Mouse (Mus musculus): ENCODE measurements around the gene Prr23a2.

Prr23a2 gene

DNA sequence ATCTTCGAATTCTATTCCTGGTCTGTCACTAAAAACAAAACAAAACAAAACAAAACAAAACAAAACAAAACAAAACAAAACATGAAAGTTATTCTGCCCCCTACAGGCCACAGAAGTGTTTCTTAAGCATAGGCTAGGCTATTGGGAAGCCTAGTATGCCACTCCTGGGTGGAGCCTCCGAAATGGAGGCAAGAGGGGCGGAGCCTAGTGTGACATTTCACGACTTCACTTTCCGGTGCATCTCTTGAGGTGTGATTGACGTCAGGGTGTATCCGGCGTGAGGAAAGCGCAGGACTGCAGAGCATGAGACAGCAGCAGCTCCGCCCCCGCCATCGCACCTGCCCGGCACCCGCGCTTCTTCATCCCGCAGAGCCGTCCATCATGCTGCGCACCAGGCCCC is at the start of gene Prr23a2:
Gene Prr23a2 (plus strand): TSS at position 285 of the 400 bp plus-strand sequence.
- 78% methylated on average over 18 of the region's 18 CpGs for WGBS

DNA sequence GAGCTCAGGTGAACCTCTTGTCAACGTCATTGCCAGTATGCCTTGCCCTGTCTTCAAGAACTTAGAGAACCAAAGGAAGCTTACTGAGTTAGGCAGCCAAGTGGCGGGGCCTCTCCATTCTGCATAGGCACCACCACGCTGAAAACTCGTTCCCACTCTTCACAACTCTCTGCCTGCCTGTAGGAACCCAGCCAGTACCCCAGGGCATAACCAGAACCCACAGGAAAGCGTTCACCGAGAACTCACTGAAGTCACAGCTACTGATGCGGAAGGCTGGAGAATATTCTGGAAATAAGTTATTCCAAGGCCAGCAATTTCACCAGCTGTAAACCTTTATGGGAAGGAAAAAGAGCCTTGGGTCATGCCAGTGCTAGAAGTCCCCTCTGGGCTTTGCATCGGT is 48.7 kb upstream of the Prr23a2 start:
- 87% methylated on average over 8 of the region's 8 CpGs for WGBS

DNA sequence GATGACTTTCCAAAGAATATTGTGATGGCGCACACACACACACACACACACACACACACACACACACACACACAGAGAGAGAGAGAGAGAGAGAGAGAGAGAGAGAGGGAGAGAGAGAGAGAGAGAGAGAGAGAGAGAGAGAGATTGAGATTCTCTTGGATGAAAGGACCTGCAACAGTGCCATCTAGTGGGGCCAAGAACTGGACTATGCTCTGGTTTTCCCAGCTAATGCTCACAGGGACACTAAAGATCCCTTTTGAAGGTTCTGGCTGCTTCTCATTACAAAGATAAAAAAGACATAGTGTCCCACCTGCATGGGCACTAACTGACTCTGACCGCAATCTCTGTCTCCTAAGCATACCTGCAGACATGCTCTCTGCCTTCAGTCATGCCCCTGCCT is 46.8 kb upstream of the Prr23a2 start:
- WGBS, result 51% methylated on average over 2 of the region's 2 CpGs

DNA sequence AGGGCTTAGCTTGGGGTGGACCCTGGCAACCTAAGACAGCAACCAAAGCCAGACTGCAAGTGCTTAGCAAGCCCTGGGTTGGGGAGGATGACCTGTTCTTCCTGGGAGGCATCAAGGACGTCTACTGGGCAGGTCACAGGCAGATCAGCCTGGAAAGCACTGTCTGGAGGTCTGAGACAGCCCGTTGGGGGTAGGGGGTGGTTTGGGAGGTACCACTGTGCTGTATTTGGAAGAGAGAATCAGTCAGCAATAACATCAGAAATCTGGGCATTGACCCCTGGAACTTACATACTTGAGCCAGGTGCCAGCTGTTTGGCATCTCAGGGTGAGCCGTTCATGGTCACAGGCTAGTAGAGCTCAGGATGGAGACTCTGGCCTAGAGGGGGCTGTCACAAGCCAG is 40.2 kb upstream of the Prr23a2 start:
- 83% methylated on average over 3 of the region's 3 CpGs for WGBS

DNA sequence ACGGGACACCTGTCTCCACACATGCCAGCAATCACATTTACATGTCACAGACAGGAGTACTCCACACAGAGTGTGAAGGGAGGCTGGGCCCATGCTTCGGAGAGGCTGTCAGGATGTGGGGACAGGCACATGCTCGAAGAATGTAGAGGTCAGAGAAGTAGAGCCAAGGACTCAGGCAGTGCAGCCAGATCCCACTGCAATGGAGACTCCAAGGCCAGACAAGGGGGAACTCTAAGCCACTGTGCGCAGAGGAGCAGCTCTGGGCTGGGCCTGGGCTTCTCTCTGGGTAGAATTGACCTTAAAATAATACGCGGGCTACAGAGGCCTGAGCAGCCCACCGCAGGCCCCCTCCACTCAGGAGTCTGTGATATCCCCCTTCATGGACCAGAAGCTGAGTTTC is 38.7 kb upstream of the Prr23a2 start:
- WGBS, result 92% methylated on average over 7 of the region's 7 CpGs

DNA sequence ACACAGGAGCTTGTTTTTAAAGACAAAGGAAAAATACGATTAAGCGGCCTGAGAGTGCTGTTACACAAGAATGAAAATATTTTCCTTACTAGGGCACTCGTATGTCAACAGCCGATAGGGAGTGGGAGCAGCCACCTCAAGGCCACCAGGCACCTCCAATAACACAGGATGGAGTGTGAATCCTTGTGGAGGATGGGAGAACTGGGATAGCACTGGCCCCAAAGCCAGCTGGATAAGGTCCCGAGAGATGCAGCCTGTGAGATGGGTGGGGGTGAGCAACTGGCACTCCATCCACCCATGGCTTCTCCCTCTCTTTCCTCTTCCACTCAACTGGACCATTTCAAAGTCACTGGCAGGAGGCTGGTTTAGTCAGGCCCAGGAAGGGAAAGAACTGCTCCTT is 37.3 kb upstream of the Prr23a2 start:
- WGBS, result 79% methylated on average over 5 of the region's 5 CpGs

DNA sequence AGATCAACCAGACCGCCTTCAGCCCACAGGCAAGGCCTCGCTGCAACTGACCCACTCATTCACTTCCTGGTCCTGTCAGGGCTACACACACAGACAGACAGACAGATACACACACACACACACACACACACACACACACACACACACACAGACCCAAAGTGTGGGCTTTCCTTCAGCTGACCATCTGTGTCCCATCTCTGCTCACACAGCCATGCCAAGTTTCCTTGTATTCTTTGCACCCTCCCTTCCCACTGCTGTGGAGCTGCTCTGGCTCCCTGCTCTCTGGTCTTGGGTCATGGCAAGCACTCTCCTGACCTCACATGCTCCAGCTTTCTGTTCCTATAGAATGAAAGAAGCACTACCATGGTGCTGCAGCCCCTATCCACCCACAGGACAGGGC is 36.8 kb upstream of the Prr23a2 start:
- WGBS, result 100% methylated on average over 2 of the region's 2 CpGs

DNA sequence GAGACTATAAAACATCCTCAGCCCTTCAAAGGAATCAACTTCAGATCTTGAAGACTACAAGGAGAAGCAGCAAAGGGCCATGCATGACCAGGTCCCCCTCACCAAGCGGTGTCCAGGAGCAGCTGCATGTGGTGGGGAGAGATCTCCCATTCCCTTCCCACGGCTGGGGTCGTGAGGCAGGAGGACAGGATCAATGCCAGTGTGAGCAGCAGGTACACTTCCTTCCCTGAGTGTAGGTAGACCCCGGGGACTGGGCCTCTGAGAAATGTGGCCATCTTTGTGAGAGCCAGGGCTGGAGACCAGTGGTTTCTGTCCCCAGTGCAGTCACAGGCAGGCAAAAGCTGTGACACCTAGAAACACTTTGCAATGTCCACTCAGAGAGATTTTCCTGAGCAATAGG is 35.8 kb upstream of the Prr23a2 start:
- WGBS, result 87% methylated on average over 4 of the region's 4 CpGs

DNA sequence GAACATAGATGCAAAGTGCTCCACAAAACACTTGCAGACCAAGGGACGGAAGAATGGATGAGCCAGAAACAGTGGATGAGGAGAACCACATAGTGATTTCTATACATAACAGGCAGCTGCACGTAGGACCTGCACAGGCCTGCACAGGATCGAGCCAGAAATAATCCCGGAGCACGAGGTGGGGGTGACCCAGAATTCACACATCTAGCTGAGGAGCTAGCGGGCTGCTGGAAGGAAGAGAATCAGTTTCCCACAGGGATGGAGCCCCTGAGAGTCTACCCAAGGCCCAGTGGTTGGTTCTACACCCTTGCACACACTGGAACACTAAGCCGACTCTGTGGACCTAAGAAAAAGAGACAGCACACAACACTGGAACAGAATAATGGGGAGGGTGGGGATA is 32.5 kb upstream of the Prr23a2 start:
- WGBS, result 91% methylated on average over 7 of the region's 7 CpGs

DNA sequence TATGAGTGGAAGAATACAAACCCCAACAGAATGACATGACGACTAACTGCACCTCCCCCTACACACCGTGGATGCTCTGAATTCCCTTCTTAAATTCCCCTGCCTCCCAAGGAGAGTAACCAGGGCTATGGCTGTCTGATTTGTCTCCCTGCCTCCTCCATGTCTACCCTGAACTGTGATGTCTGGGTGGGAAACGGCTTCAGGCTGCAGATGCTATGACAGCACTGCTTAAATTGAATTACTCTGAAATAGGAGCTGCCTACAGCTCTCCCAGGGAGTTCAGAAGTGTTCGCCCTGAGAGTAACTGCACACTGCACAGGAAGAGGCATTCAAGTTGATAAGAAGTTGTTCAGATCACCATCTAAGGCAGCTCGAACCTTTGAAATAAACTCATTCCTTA is 26.8 kb upstream of the Prr23a2 start:
- 68% methylated on average over 5 of the region's 5 CpGs for WGBS

DNA sequence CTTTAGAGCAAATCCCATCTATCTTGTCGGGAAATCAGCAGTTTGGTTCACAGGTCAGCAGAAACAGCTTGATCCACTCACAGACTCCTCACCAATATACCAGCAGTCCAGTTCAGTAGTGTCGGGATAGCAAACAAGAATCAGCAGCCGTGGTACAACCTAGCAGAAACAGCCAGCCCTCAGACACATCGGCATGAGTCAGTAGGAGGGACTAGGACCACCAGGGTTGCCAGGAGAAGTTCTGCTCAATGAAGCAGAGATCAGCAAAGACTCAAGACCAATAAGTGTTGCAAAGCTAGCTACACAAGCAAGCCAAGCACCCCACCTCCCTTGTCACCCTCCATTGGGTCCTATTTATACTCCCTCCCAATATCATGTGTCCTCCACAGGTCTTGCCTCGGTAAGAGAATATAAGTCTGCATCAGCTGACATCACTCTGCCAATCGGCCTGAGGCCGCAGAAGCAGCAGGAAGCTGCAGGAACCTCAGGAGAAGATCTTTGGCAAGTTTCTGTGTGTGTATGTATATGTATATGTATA is 18.7 kb upstream of the Prr23a2 start:
- 83% methylated on average over 7 of the region's 7 CpGs for WGBS

DNA sequence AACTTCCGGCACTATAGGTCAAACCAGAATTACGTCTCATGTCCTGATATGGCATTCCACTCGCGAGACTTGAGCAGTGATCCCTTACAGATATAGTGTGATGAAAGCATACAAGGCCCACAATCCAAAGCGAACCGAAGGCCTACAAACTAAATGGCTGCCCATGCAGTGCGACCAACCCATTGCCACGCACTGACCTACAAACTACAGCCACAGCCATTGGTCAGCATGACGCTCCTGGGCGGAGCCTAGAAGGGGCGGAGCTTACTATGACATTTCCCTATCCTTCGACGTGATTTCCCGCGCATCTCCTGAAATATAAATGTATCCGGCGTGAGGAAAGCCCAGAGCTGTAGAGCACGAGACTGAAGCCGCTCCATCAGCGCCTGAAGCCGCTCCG is 14.2 kb upstream of the Prr23a2 start, which contains the start of gene Prr23a1:
Gene Prr23a1 (plus strand): TSS at position 387 of the 400 bp plus-strand sequence.
- 63% methylated on average over 22 of the region's 22 CpGs for WGBS

DNA sequence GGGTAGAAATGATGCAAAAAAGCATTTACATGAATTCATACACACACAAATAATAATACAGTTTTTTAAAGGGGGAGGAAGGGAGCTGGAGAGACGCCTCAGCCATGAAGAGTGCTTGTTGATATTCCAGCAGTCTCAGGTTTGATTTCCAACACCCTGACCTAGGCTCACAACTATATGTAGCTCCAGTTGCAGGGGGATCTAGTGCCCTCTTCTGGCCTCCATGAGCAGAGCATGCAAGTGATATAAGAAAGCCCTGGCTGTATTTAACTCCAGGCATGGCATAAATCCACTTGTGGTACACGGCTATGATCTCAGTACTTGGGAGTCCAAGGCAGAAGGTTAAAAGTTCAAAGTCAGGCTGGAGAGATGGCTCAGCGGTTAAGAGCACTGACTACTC is 7.2 kb downstream of the Prr23a2 start:
- WGBS, result 72% methylated on average over 3 of the region's 3 CpGs

DNA sequence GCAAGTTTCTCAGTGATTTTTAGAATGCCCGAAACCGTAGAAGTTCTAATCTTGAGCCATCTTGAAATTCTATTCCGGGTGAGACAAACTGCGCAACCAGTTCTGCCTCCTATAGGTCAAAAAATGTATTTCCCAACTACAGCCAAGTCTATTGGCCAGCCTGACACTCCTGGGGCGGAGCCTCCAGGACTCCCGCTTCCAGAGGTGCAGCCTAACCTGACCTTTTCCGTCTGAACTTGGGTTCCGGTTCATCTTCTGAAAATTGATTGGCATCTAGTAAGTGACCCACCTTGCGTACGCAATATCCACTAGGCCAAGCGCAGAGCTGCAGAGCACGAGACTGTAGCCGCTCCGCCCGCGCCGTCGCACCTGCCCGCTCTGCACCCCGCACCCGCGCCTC is 8.3 kb downstream of the Prr23a2 start, which contains the start of gene Prr23a3:
Gene Prr23a3 (plus strand): TSS at position 197 of the 400 bp plus-strand sequence.
- WGBS, result 60% methylated on average over 22 of the region's 22 CpGs

DNA sequence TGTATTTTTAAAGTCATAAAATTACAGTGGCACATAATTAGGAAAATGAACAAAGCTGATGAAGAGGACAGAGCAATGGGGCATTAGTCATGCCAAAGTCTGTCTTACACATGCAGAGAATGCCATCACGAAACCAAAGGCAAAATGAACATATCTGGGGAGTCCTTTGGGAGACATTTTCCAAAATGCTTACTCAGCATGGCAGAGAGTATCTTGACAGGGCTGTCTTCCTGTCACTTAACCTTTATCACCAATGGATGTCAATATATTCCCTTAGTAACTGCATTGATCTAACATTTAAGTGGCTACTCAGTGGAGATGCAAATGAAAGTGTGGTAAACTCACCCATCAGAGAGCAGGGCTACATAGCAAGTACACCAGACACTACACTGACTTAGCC is 45.2 kb downstream of the Prr23a2 start:
- WGBS, result 94% methylated on average over 1 of the region's 1 CpGs

DNA sequence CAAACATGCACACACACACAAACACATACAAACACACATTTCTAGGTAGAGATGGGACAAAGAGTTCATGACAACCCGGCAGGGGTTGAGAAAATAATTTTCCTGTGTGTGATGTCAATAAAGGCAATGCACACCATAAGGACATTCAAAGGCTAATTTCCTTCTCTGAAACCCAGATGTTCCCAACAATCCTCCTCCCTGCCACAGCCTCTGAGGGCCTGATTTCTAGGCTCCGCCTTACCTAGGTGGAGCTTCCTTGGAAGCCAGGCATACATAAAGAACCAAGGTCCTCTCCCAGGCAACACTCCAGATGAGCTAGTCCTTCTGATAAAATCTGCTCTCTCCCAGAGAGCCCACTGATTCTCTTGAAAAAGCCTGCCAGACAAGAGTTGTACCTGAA is 46.5 kb downstream of the Prr23a2 start, which contains the start of gene 7420426K07Rik:
Gene 7420426K07Rik (plus strand): TSS at position 301 of the 400 bp plus-strand sequence.
- 94% methylated on average over 2 of the region's 2 CpGs for WGBS
